Mouse (Mus musculus) lung, adult 2 months (tissue): ENCODE measurements around the gene Tuba3a.

Experiments used
- CTCF ChIP-seq: fragments of 200-500 bp; IDR thresholded peaks from 2 replicates; pipeline ENCODE4 v1.5.1; 2011; ENCODE audit warnings: mild to moderate bottlenecking, low read length, control low read depth; ENCODE audit not compliant: insufficient read depth
- POLR2A ChIP-seq: fragments of 200-500 bp; IDR thresholded peaks from 2 replicates; pipeline ENCODE4 v1.6.1; 2011; ENCODE audit warnings: low read depth, mild to moderate bottlenecking, control low read depth, low read length, borderline replicate concordance; ENCODE audit errors: extremely low read depth

GRCm38 (mm10) chr6:125309406-125309805 lies 23.6 kb upstream of the Tuba3a start:
- TF ChIP-seq CTCF (no peak), POLR2A (no peak)
